Mouse (Mus musculus) small intestine, adult 2 months (tissue): ENCODE data around the gene Gm20547. TPM values are rescaled to one million over a fixed set of nuclear protein-coding genes. Genes with fewer than 3 reads are reported as not detected.

Experiments
- H3K27ac ChIP-seq: fragments of 200-500 bp; 2 replicates; pipeline ENCODE4 v1.5.1; 2012; ENCODE audit warnings: low read depth, low read length, control low read depth, inconsistent platforms; ENCODE audit not compliant: insufficient read depth
- H3K27me3 ChIP-seq: fragments of 200-500 bp; 2 replicates; pipeline ENCODE4 v1.6.1; 2012; ENCODE audit warnings: mild to moderate bottlenecking, moderate library complexity, low read length, inconsistent platforms; ENCODE audit not compliant: control insufficient read depth, insufficient read depth
- H3K36me3 ChIP-seq: fragments of 200-500 bp; 2 replicates; pipeline ENCODE4 v1.6.1; 2012; ENCODE audit warnings: mild to moderate bottlenecking, low read length, control low read depth, inconsistent platforms; ENCODE audit not compliant: control insufficient read depth, insufficient read depth
- H3K4me1 ChIP-seq: fragments of 200-500 bp; 2 replicates; pipeline ENCODE4 v1.6.1; 2012; ENCODE audit warnings: low read length, inconsistent platforms, mixed read lengths; ENCODE audit not compliant: control insufficient read depth, insufficient read depth, insufficient read length
- H3K4me3 ChIP-seq: fragments of 200-500 bp; 2 replicates; pipeline ENCODE4 v1.5.1; 2012; ENCODE audit warnings: low read depth, mild to moderate bottlenecking, control low read depth, inconsistent platforms, low read length, moderate library complexity
- CTCF ChIP-seq: fragments of 200-500 bp; IDR thresholded peaks from 2 replicates; pipeline ENCODE4 v1.5.1; 2012; ENCODE audit warnings: low read depth, mild to moderate bottlenecking, control low read depth, inconsistent platforms, low read length, moderate library complexity, mixed read lengths; ENCODE audit not compliant: insufficient replicate concordance, insufficient read length; ENCODE audit errors: extremely low read depth
- POLR2A ChIP-seq: fragments of 200-500 bp; IDR thresholded peaks from 2 replicates; pipeline ENCODE4 v1.6.1; 2012; ENCODE audit warnings: low read depth, mild to moderate bottlenecking, control low read depth, inconsistent platforms, low read length, moderate library complexity
- WGBS: fragments of 180-500 bp; shearing (Covaris S2); methylation state at CpG from one replicate; pipeline ENCODE4 v1.1.7; 2018; 5-methylcytosine and 5-hydroxymethylcytosine counted together
- polyA plus RNA-seq: library from polyadenylated mRNA; depleted of rRNA; stranded (reverse); fragments of >200 nt; gene quantifications from 2 replicates; pipeline ENCODE4 v1.2.3, GENCODE M21; 2012

Gm20547 gene
- polyA plus RNA-seq, 1 experiment: not detected

- under 1% methylated on average over 5 of the region's 5 CpGs for WGBS
- Histone ChIP-seq H3K4me1 (peaks cover 11% of the 10 kb centered on the region), H3K4me3 (peak overlapping the region; percentile 79), H3K27ac (peak overlapping the region; percentile 84), H3K27me3 (no peaks in the 10 kb centered on the region), H3K36me3 (peaks cover 28% of the 10 kb centered on the region)
- TF ChIP-seq POLR2A (no peak), CTCF (no peak)
These were observed 18.0 kb upstream of the Gm20547 start for GRCm38 (mm10) chr17:34899890-34900243.

GRCm38 (mm10) chr17:34899053-34899889, 17.4 kb upstream of the Gm20547 start:
- Histone ChIP-seq H3K4me1 (peaks cover 12% of the 10 kb centered on the region), H3K4me3 (peak overlapping the region; percentile 79), H3K36me3 (peaks cover 23% of the 10 kb centered on the region), H3K27ac (peak overlapping the region; percentile 84), H3K27me3 (no peaks in the 10 kb centered on the region)
- TF ChIP-seq CTCF (no peak), POLR2A (no peak; the same call in 1 of the 2 replicates)
- 1% methylated on average over 42 of the region's 45 CpGs for WGBS

GRCm38 (mm10) chr17:34898706-34899052, 16.8 kb upstream of the Gm20547 start:
- peak overlapping the region; percentile 79 for H3K4me3 ChIP-seq
- WGBS: 1% methylated on average over 35 of the region's 47 CpGs
- no peaks in the 10 kb centered on the region for H3K27me3 ChIP-seq
- H3K27ac ChIP-seq: no peak overlapping the region
- peaks cover 12% of the 10 kb centered on the region for H3K4me1 ChIP-seq
- H3K36me3 ChIP-seq: peaks cover 21% of the 10 kb centered on the region
- TF ChIP-seq POLR2A: no peak
- TF ChIP-seq CTCF: no peak

GRCm38 (mm10) chr17:34898160-34898586, 16.3 kb upstream of the Gm20547 start, which contains the start of the genes C2 and Ehmt2:
Gene C2, minus strand, starts transcription at chr17:34898265.
Gene Ehmt2, plus strand, starts transcription at chr17:34898469.
- H3K27me3 ChIP-seq: no peaks in the 10 kb centered on the region
- peaks cover 12% of the 10 kb centered on the region for H3K4me1 ChIP-seq
- under 1% methylated on average over 43 of the region's 44 CpGs for WGBS
- H3K27ac ChIP-seq: peak within 1 kb of the TSS; percentile 96
- TF ChIP-seq POLR2A: peak; percentile 86
- no peak for TF ChIP-seq CTCF
- H3K4me3 ChIP-seq: peak within 1 kb of the TSS; percentile 79
- H3K36me3 ChIP-seq: peaks cover 15% of the 10 kb centered on the region

GRCm38 (mm10) chr17:34897373-34898159, 15.7 kb upstream of the Gm20547 start:
- WGBS: 7% methylated on average over 10 of the region's 10 CpGs
- H3K4me1 ChIP-seq: peaks cover 14% of the 10 kb centered on the region
- no peak for TF ChIP-seq CTCF
- TF ChIP-seq POLR2A: no peak

GRCm38 (mm10) chr17:34896366-34896765, 14.5 kb upstream of the Gm20547 start:
- H3K4me3 ChIP-seq: no peak overlapping the region
- H3K36me3 ChIP-seq: peaks cover 3% of the 10 kb centered on the region; the same call in 1 of the 2 replicates
- H3K27ac ChIP-seq: no peak overlapping the region
- no peak for TF ChIP-seq POLR2A
- no peak for TF ChIP-seq CTCF
- H3K4me1 ChIP-seq: peaks cover 14% of the 10 kb centered on the region
- no peaks in the 10 kb centered on the region for H3K27me3 ChIP-seq
- 74% methylated on average over 17 of the region's 17 CpGs for WGBS

More at GRCm38 (mm10) chr17:34897373-34898159, 15.7 kb upstream of the Gm20547 start:
- Histone ChIP-seq H3K36me3 (peaks cover 9% of the 10 kb centered on the region), H3K4me3 (peak overlapping the region; percentile 79), H3K27ac (peak overlapping the region; percentile 96), H3K27me3 (no peaks in the 10 kb centered on the region)

- TF ChIP-seq CTCF (no peak), POLR2A (no peak)
- Histone ChIP-seq H3K27ac (no peak overlapping the region), H3K36me3 (no peaks in the 10 kb centered on the region), H3K4me1 (peaks cover 14% of the 10 kb centered on the region), H3K4me3 (no peak overlapping the region), H3K27me3 (no peaks in the 10 kb centered on the region)
- WGBS: 92% methylated on average over 15 of the region's 15 CpGs
These were observed 13.9 kb upstream of the Gm20547 start for GRCm38 (mm10) chr17:34895724-34896123.
